Mouse (Mus musculus): Measurements from ENCODE around the gene Ppfia1. TPM values are rescaled to one million over a fixed set of nuclear protein-coding genes. Genes with fewer than 3 reads are reported as not detected.

Ppfia1 gene
- total RNA-seq, 1 experiment from 2014 or later, result 42.1 TPM

GRCm38 (mm10) chr7:144509090-144509489 lies 44.4 kb downstream of the Ppfia1 start:
- no peak for ATAC-seq (replicated peaks; ENCODE audit: insufficient number of reproducible peaks, low FRiP score, low TSS enrichment, poor library complexity, severe bottlenecking)

DNA sequence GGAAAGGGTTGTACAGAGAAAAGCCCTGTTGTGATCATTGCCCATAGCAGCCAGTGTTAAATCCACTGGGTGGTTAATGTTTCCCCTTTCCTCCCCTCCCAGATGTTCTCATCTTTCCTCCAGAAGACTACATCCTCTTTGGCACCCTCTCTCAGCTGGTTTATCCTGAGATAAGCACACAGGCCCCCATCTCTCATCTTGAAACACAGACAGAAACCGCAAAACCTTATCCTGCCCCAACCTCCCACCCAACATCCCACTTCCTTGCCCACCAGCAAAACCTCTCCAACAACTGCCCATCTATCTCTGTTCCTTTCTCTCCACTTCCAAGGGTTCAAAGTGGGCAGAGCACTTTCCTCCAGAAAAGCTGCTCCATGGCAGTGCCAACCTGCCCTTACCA lies 46.7 kb downstream of the Ppfia1 start:
- ATAC-seq (replicated peaks; ENCODE audit: insufficient number of reproducible peaks, low FRiP score, low TSS enrichment, poor library complexity, severe bottlenecking), result no peak

GRCm38 (mm10) chr7:144503959-144504358 lies 49.6 kb downstream of the Ppfia1 start:
- no peak for ATAC-seq (replicated peaks; ENCODE audit: insufficient number of reproducible peaks, low FRiP score, low TSS enrichment, poor library complexity, severe bottlenecking)

GRCm38 (mm10) chr7:144492931-144493330 lies 60.6 kb downstream of the Ppfia1 start:
- no peak for ATAC-seq (replicated peaks; ENCODE audit: insufficient number of reproducible peaks, low FRiP score, low TSS enrichment, poor library complexity, severe bottlenecking)

GRCm38 (mm10) chr7:144490201-144490873 lies 63.2 kb downstream of the Ppfia1 start:
- no peak for ATAC-seq (replicated peaks; ENCODE audit: insufficient number of reproducible peaks, low FRiP score, low TSS enrichment, poor library complexity, severe bottlenecking)

DNA sequence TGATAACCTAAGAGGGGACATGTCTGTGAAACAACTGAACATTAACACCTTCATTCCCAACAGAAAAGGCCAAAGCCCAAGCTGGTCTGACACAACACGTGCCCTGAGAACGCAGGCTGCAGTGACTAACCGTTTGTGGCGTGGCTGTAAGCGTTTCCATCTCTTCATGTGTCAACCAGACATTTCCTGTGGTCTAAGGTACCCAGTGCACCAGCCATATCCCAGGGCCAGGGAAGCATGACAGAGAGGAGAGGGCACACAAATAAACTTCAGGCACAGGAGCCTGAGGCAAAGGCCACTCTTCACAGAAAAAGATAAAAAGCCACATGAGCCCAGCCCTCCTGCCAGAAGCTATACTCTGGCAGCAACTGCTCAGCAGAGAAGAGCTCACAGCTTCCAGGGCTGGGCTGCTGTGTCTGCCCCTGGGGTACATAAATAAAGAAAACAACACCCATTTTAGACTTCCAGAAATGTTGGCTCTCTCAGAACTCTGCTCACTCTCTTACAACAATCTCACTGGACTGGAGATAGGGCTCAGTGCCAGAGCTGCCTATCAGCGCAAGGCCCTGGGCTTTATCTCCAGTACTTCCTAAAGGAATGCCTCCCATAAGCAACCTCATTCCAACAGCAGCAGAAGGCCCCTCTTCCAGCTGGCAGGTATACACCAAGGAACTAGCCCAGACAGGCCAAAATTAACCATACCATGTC lies 64.3 kb downstream of the Ppfia1 start:
- no peak for ATAC-seq (replicated peaks; ENCODE audit: insufficient number of reproducible peaks, low FRiP score, low TSS enrichment, poor library complexity, severe bottlenecking)

GRCm38 (mm10) chr7:144480314-144480713 lies 73.2 kb downstream of the Ppfia1 start:
- ATAC-seq (replicated peaks; ENCODE audit: insufficient number of reproducible peaks, low FRiP score, low TSS enrichment, poor library complexity, severe bottlenecking), result no peak

GRCm38 (mm10) chr7:144479569-144479968 lies 74.0 kb downstream of the Ppfia1 start:
- no peak for ATAC-seq (replicated peaks; ENCODE audit: insufficient number of reproducible peaks, low FRiP score, low TSS enrichment, poor library complexity, severe bottlenecking)

- ATAC-seq (replicated peaks; ENCODE audit: insufficient number of reproducible peaks, low FRiP score, low TSS enrichment, poor library complexity, severe bottlenecking), result no peak
These were observed 77.8 kb downstream of the Ppfia1 start for GRCm38 (mm10) chr7:144475741-144476140.

DNA sequence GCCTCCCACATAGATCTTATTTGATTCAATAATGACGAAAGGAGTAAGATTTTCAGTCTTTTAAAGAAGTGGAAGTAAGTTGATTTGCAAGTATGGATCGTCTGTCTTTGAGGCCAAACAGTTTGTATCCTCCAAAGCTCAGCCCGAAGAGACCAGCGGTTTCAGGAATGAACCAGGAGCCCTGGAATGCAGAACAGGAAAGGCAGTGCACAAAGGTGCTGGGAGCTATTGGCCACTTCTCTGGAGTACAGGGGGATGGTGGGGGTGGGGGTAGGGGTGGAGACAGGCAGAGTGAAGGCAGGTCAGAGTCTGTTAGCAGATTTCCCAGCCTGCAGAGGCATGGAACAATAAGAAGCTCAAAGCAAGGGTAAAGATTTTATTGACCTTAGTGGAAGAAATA lies 80.0 kb downstream of the Ppfia1 start:
- no peak for ATAC-seq (replicated peaks; ENCODE audit: insufficient number of reproducible peaks, low FRiP score, low TSS enrichment, poor library complexity, severe bottlenecking)

- ATAC-seq (replicated peaks; ENCODE audit: insufficient number of reproducible peaks, low FRiP score, low TSS enrichment, poor library complexity, severe bottlenecking), result no peak
These were observed 82.4 kb downstream of the Ppfia1 start for GRCm38 (mm10) chr7:144471103-144471502.

DNA sequence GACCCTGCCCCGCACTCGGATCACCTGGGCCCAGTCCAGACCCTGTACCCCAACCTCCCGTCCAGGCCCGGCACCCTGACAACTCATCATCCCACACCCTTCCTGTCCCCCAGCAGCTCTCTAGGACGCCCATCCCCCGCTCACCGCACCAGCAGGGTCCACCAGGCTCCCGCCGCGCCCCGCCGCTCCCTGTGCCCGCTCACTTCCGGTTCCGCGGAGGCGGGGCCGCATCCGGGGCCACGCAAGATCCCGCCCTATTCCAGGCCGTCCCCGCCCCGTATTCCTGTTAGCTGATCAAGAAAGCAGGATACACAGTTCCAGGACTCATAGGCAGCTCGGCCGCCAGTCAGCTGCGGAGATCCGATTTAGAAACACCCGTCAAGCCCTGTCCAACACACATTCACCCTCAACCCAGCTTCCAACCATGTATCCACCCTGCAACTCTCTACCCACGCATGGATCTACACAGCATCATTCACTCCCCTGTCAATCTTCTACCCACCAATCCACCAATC lies 82.9 kb downstream of the Ppfia1 start, which contains the start of gene Cttn:
TSS of gene Cttn (minus strand) at position 465 of the 515 bp plus-strand sequence.
- no peak for ATAC-seq (replicated peaks; ENCODE audit: insufficient number of reproducible peaks, low FRiP score, low TSS enrichment, poor library complexity, severe bottlenecking)

DNA sequence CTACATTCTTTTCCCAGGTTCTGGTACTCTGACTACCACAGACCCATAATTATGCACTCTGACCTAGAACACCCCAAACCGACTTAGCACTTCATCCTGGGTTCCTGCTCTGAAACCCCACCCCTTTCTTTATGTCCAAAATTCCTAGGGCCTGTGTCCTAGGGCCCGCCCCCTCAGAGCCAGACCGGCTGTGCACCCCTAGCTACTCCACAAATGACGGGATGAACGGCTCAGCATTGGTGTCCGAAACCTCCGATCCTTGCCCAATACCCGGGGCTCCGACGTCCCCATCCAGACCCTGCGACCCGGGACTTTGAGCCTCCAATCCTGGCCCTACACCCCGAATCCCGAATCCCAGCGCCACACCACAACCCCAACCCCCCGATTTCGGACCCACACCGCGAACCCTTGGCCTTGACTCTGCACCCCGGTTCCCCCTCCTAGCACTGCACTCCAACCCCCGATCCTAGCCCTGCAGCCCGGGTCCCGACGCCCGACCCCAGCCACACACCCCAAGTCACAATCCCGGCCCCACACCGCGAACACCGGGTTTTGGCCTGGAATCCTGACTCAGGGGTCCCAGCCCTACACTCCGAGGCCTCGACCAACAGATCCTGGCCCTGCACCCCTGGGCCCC lies 83.5 kb downstream of the Ppfia1 start:
- no peak for ATAC-seq (replicated peaks; ENCODE audit: insufficient number of reproducible peaks, low FRiP score, low TSS enrichment, poor library complexity, severe bottlenecking)

GRCm38 (mm10) chr7:144469181-144469641 lies 84.3 kb downstream of the Ppfia1 start:
- no peak for ATAC-seq (replicated peaks; ENCODE audit: insufficient number of reproducible peaks, low FRiP score, low TSS enrichment, poor library complexity, severe bottlenecking)

DNA sequence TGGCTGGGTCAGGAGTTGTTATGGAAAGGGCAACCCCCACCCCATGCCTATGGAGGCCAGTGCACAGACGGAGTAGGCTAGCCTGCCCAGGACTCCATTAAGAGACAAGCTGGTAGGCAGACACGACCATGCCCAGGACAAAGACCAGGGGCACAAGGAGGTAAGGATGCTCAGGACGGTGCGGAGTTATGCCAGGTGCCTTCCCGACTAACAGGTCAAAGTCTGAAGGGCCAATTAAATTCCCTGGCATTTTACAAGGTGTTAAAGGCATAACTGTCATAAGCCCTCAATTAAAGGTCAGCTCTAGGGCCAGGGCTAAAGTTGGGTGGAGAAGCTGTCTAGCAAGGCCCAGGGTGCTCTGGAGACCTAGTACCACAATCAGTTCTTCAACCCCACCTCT lies 84.8 kb downstream of the Ppfia1 start:
- no peak for ATAC-seq (replicated peaks; ENCODE audit: insufficient number of reproducible peaks, low FRiP score, low TSS enrichment, poor library complexity, severe bottlenecking)

DNA sequence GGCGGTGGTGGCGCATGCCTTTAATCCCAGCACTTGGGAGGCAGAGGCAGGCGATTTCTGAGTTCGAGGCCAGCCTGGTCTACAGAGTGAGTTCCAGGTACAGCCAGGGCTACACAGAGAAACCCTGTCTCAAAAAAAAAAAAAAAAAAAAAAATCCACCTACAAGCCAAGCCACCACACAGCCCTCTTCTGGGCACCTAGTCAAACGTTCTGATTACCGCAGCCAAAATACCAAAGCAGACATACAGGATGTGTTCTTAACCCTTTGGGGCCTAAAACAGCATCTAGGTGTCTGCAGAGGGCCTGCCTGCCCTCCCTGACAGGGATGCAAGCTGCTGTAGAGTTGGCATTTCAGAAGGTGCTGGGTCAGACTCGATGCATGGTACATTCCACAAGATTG lies 91.0 kb downstream of the Ppfia1 start:
- ATAC-seq (replicated peaks; ENCODE audit: insufficient number of reproducible peaks, low FRiP score, low TSS enrichment, poor library complexity, severe bottlenecking), result no peak

- ATAC-seq (replicated peaks; ENCODE audit: insufficient number of reproducible peaks, low FRiP score, low TSS enrichment, poor library complexity, severe bottlenecking), result no peak
These were observed 92.2 kb downstream of the Ppfia1 start for GRCm38 (mm10) chr7:144461246-144461902.

- ATAC-seq (replicated peaks; ENCODE audit: insufficient number of reproducible peaks, low FRiP score, low TSS enrichment, poor library complexity, severe bottlenecking), result no peak
These were observed 94.6 kb downstream of the Ppfia1 start for GRCm38 (mm10) chr7:144458881-144459280.

- ATAC-seq (replicated peaks; ENCODE audit: insufficient number of reproducible peaks, low FRiP score, low TSS enrichment, poor library complexity, severe bottlenecking), result no peak
These were observed 102.9 kb downstream of the Ppfia1 start for GRCm38 (mm10) chr7:144450661-144451060.
